Comparison of ENCODE assay signal across 8 mouse cellular contexts in genomic region chr1:156938705-156939242, GRCm38 (mm10). TPM values are rescaled to one million over a fixed set of nuclear protein-coding genes. Genes with fewer than 3 reads are reported as not detected.
DNase-seq lines count a peak whose midpoint lies in the region; ATAC-seq and TF ChIP-seq lines count a peak whose summit lies in the region.

No protein-coding gene starts in this region.

- no peaks in the 10 kb centered on the region for H3K36me3 ChIP-seq in heart, postnatal 0 days (replicated peaks; ENCODE audit: control insufficient read depth, insufficient read depth, low read length)
- H3K36me3 ChIP-seq in liver, embryonic 16.5 days (ENCODE audit: control insufficient read depth, insufficient read depth), result no peaks in the 10 kb centered on the region
- H3K36me3 ChIP-seq in neural tube, embryonic 14.5 days (ENCODE audit: control insufficient read depth, insufficient read depth, low read length), result no peaks in the 10 kb centered on the region
- H3K36me3 ChIP-seq in testis, adult 2 months (ENCODE audit: control insufficient read depth, insufficient read depth, low read length), result no peaks in the 10 kb centered on the region

- H3K27me3 ChIP-seq in heart, postnatal 0 days (ENCODE audit: control insufficient read depth, insufficient read depth, low read length), result no peaks in the 10 kb centered on the region
- H3K27me3 ChIP-seq in liver, embryonic 16.5 days (ENCODE audit: control insufficient read depth, insufficient read depth, low read depth, low read length), result peaks cover 14% of the 10 kb centered on the region
- no peaks in the 10 kb centered on the region for H3K27me3 ChIP-seq in neural tube, embryonic 14.5 days (ENCODE audit: control insufficient read depth, insufficient read depth, low read length)
- H3K27me3 ChIP-seq in testis, adult 2 months (ENCODE audit: control insufficient read depth, insufficient read depth, low read length), result no peaks in the 10 kb centered on the region

- no peak for TF ChIP-seq EP300 in heart, postnatal 0 days (IDR thresholded peaks at IDR 0.05; ENCODE audit: low read depth)

- TF ChIP-seq POLR2A in bone marrow macrophage, adult 2 months (IDR thresholded peaks at IDR 0.05; ENCODE audit: borderline replicate concordance, low read depth, low read length), result no peak
- no peak for TF ChIP-seq POLR2A in embryonic fibroblast, embryonic 13.5 days (IDR thresholded peaks at IDR 0.05; ENCODE audit: low read depth, low read length)
- TF ChIP-seq POLR2A in testis, adult 2 months (IDR thresholded peaks at IDR 0.05; ENCODE audit: control insufficient read depth, low read depth, low read length), result no peak; the same call in 1 of the 2 replicates

- DNase-seq in CD4-positive helper T cell, adult 2 months (ENCODE audit: low read depth, low spot score), result peak; percentile 90
- peak; percentile 54 for DNase-seq in heart, postnatal 0 days (ENCODE audit: low spot score)
- DNase-seq in kidney, postnatal 36 days, result peak; percentile 64 to 82

- H3K9ac ChIP-seq in heart, postnatal 0 days (replicated peaks; ENCODE audit: low read depth, low read length), result peak overlapping the region; percentile 86
- H3K9ac ChIP-seq in liver, embryonic 16.5 days (ENCODE audit: low read depth, low read length), result peak overlapping the region; percentile 78
- H3K9ac ChIP-seq in neural tube, embryonic 14.5 days (replicated peaks; ENCODE audit: low read depth, low read length), result peak overlapping the region; percentile 94

- peaks cover 6% of the 10 kb centered on the region; the same call in 1 of the 2 replicates for H3K4me1 ChIP-seq in bone marrow macrophage, adult 2 months (ENCODE audit: control insufficient read depth, insufficient read depth, low read length)
- peaks cover 4% of the 10 kb centered on the region for H3K4me1 ChIP-seq in embryonic fibroblast, embryonic 13.5 days (ENCODE audit: control insufficient read depth, insufficient read depth, low read length)
- H3K4me1 ChIP-seq in heart, postnatal 0 days (ENCODE audit: control insufficient read depth, insufficient read depth), result no peaks in the 10 kb centered on the region
- H3K4me1 ChIP-seq in liver, embryonic 16.5 days (ENCODE audit: control insufficient read depth, low read depth, low read length), result peaks cover 10% of the 10 kb centered on the region
- peaks cover 11% of the 10 kb centered on the region; the same call in 1 of the 2 replicates for H3K4me1 ChIP-seq in neural tube, embryonic 14.5 days (ENCODE audit: control insufficient read depth, insufficient read depth, low read length)
- peaks cover 3% of the 10 kb centered on the region for H3K4me1 ChIP-seq in testis, adult 2 months (ENCODE audit: control insufficient read depth, insufficient read depth, low read length)

- H3K9me3 ChIP-seq in heart, postnatal 0 days (replicated peaks; ENCODE audit: control insufficient read depth, low read length), result no peaks in the 10 kb centered on the region
- H3K9me3 ChIP-seq in liver, embryonic 16.5 days (replicated peaks; ENCODE audit: control insufficient read depth, low read length), result no peaks in the 10 kb centered on the region
- no peaks in the 10 kb centered on the region for H3K9me3 ChIP-seq in neural tube, embryonic 14.5 days (ENCODE audit: control insufficient read depth, low read length)

- no peak for TF ChIP-seq CTCF in bone marrow macrophage, adult 2 months (IDR thresholded peaks at IDR 0.05; ENCODE audit: low read depth, low read length)
- TF ChIP-seq CTCF in embryonic fibroblast, embryonic 13.5 days (IDR thresholded peaks at IDR 0.05; ENCODE audit: borderline replicate concordance, insufficient read depth, low read length), result no peak
- no peak for TF ChIP-seq CTCF in heart, postnatal 0 days (IDR thresholded peaks at IDR 0.05; ENCODE audit: low read depth)
- no peak for TF ChIP-seq CTCF in testis, adult 2 months (IDR thresholded peaks at IDR 0.05; ENCODE audit: control insufficient read depth, insufficient read depth, insufficient replicate concordance, low read depth, low read length)

- peak; percentile 59 for ATAC-seq in heart, postnatal 0 days (ENCODE audit: insufficient read depth, low read depth)
- peak; percentile 82 for ATAC-seq in liver, embryonic 16.5 days (ENCODE audit: low read depth)
- ATAC-seq in neural tube, embryonic 14.5 days (ENCODE audit: low read depth), result peak; percentile 88

- peak overlapping the region; percentile 85 for H3K4me3 ChIP-seq in bone marrow macrophage, adult 2 months (ENCODE audit: insufficient read depth, low read length)
- peak overlapping the region; percentile 52 for H3K4me3 ChIP-seq in embryonic fibroblast, embryonic 13.5 days (ENCODE audit: insufficient read depth, low read length)
- H3K4me3 ChIP-seq in heart, postnatal 0 days (ENCODE audit: low read depth, low read length), result peak overlapping the region; percentile 72
- peak overlapping the region; percentile 82 for H3K4me3 ChIP-seq in liver, embryonic 16.5 days (ENCODE audit: low read depth, low read length)
- H3K4me3 ChIP-seq in neural tube, embryonic 14.5 days (ENCODE audit: low read depth, low read length), result peak overlapping the region; percentile 69
- H3K4me3 ChIP-seq in testis, adult 2 months (ENCODE audit: control insufficient read depth, low read depth, low read length), result peak overlapping the region; percentile 98

- WGBS in heart, postnatal 0 days, result under 1% methylated on average over 36 of the region's 51 CpGs
- WGBS in liver, embryonic 16.5 days (ENCODE audit: insufficient replicate concordance), result under 1% methylated on average over 38 of the region's 51 CpGs
- under 1% methylated on average over 51 of the region's 51 CpGs for WGBS in neural tube, embryonic 14.5 days

- peak overlapping the region; percentile 67 for H3K4me2 ChIP-seq in heart, postnatal 0 days (ENCODE audit: low read depth, low read length)
- H3K4me2 ChIP-seq in liver, embryonic 16.5 days (ENCODE audit: low read depth, low read length), result peak overlapping the region; percentile 94
- H3K4me2 ChIP-seq in neural tube, embryonic 14.5 days (ENCODE audit: low read depth, low read length), result peak overlapping the region; percentile 62

- H3K27ac ChIP-seq in bone marrow macrophage, adult 2 months (ENCODE audit: insufficient read depth, low read depth, low read length), result no peak overlapping the region
- H3K27ac ChIP-seq in embryonic fibroblast, embryonic 13.5 days (ENCODE audit: insufficient read depth, low read length), result no peak overlapping the region
- H3K27ac ChIP-seq in heart, postnatal 0 days (ENCODE audit: low read depth), result peak overlapping the region; percentile 84
- H3K27ac ChIP-seq in liver, embryonic 16.5 days (ENCODE audit: low read length), result peak overlapping the region; percentile 88
- peak overlapping the region; percentile 98 for H3K27ac ChIP-seq in neural tube, embryonic 14.5 days (ENCODE audit: low read depth, low read length)
- H3K27ac ChIP-seq in testis, adult 2 months (ENCODE audit: control insufficient read depth, insufficient read depth, low read depth, low read length), result peak overlapping the region; percentile 93

RNA-seq across cellular contexts. Expression of gene Ralgps2, which starts 0.7 kb away (rescaled TPM):
- polyA plus RNA-seq in bone marrow macrophage, adult 2 months (2012; ENCODE audit: insufficient read depth, insufficient read length, missing spikeins), result 10.3 and 13.0 TPM in 2 replicates
- polyA plus RNA-seq in embryonic fibroblast, embryonic 13.5 days (2011; ENCODE audit: insufficient read length, low read depth, missing spikeins), result 4.5 and 10.7 TPM in 2 replicates
- total RNA-seq in heart, postnatal 0 days (2014; rRNA removed; ENCODE audit: low replicate concordance), result 24.5 and 48.0 TPM in 2 replicates
- polyA plus RNA-seq in heart, postnatal 0 days (2015; fragmentation: Nextera tagmentation; extraction: Ambion mirVana), result 34.3 and 40.0 TPM in 2 replicates
- 13.1 and 14.2 TPM in 2 replicates for polyA plus RNA-seq in liver, embryonic 16.5 days (2015; fragmentation: Nextera tagmentation; extraction: Ambion mirVana)
- 91.6 and 99.5 TPM in 2 replicates for polyA plus RNA-seq in neural tube, embryonic 14.5 days (2014; fragmentation: Nextera tagmentation; extraction: Ambion mirVana)
- polyA plus RNA-seq in testis, adult 2 months (2012; rRNA removed), result 123 and 132 TPM in 2 replicates

Comparison
In these comparisons a context has a peak if more than half of its experiments do, and no peak if none do; other contexts are left out.
1. H3K27ac ChIP-seq: peak in heart, postnatal 0 days (single experiment), liver, embryonic 16.5 days (single experiment), neural tube, embryonic 14.5 days (single experiment) and testis, adult 2 months (single experiment); none in bone marrow macrophage, adult 2 months (single experiment) and embryonic fibroblast, embryonic 13.5 days (single experiment).
2. Peak in every context shown above with its lines, with median percentiles within 50 percentile points of each other: DNase-seq, H3K4me3 ChIP-seq, ATAC-seq, H3K4me2 ChIP-seq and H3K9ac ChIP-seq.